Mouse (Mus musculus): Measurements from ENCODE around the gene Ezr.

- TF ChIP-seq POLR2A (IDR thresholded peaks at IDR 0.05; ENCODE audit: insufficient read depth, low read length), result no peak
- TF ChIP-seq EP300 (IDR thresholded peaks at IDR 0.05; ENCODE audit: insufficient read depth, low read depth, low read length), result no peak
Measured at GRCm38 (mm10) chr17:6811931-6812850, 29.6 kb upstream of the Ezr start.

All from ES-Bruce4 (cell line).